Mouse (Mus musculus): Measurements from ENCODE around the gene Ccnk.

DNA sequence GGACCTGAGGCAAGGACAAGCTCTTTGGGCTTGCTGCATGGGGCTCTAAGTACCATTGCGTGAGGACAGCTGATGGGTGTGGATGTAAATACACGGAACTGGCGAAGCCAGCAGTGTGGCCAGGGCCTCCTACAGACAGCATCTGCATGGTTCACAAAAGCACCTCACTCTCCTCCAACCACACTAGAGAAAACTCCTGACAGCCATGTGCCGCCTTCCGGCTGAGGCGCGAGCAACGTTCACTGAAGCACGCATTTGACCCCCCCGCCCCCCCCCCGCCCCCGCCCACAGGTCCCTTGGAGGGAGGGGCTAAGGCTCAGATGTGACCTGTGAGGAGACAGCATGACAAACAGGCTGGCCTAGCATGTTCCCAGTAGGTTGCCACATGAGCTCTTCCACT is 25.6 kb downstream of the Ccnk start:
- TF ChIP-seq GATA1 (IDR thresholded peaks at IDR 0.05; ENCODE audit: borderline replicate concordance, low read length) (no peak), FLI1 (IDR thresholded peaks at IDR 0.05; ENCODE audit: low read length) (no peak)
